Mouse (Mus musculus) brain, embryonic 14.5 days (tissue): Measurements from ENCODE around the gene Cd44.

Experiments used
- CTCF ChIP-seq: fragments of 200-500 bp; IDR thresholded peaks from 2 replicates; pipeline ENCODE4 v1.5.1; 2012; ENCODE audit warnings: inconsistent platforms, mild to moderate bottlenecking, moderate library complexity, borderline replicate concordance; ENCODE audit not compliant: insufficient read depth, insufficient read length; ENCODE audit errors: extremely low read depth
- POLR2A ChIP-seq: fragments of 200-500 bp; IDR thresholded peaks from 2 replicates; pipeline ENCODE4 v1.6.1; 2012; ENCODE audit warnings: mild to moderate bottlenecking, inconsistent platforms, borderline replicate concordance; ENCODE audit not compliant: poor library complexity, insufficient read depth, insufficient read length, severe bottlenecking; ENCODE audit errors: extremely low read depth

- TF ChIP-seq CTCF: no peak
- TF ChIP-seq POLR2A: no peak
Measured at GRCm38 (mm10) chr2:102863583-102863982, 37.9 kb downstream of the Cd44 start.
